Mouse (Mus musculus): ENCODE results near the gene Dkk1. TPM values are rescaled to one million over a fixed set of nuclear protein-coding genes. Genes with fewer than 3 reads are reported as not detected.
"Not testable (repeated sequence)": the region's sequence is repeated elsewhere in the genome, so short reads cannot be mapped to it uniquely, and the experiment has no call there.

The Dkk1 gene
- polyA plus RNA-seq, 1 experiment: not detected

- H3K4me3 ChIP-seq (replicated peaks; ENCODE audit: control insufficient read depth, low read depth, low read length): no peak overlapping the region
- WGBS: 26% methylated on average over 17 of the region's 17 CpGs
These were observed 586 bp upstream of the Dkk1 start for GRCm38 (mm10) chr19:30549854-30550647.

DNA sequence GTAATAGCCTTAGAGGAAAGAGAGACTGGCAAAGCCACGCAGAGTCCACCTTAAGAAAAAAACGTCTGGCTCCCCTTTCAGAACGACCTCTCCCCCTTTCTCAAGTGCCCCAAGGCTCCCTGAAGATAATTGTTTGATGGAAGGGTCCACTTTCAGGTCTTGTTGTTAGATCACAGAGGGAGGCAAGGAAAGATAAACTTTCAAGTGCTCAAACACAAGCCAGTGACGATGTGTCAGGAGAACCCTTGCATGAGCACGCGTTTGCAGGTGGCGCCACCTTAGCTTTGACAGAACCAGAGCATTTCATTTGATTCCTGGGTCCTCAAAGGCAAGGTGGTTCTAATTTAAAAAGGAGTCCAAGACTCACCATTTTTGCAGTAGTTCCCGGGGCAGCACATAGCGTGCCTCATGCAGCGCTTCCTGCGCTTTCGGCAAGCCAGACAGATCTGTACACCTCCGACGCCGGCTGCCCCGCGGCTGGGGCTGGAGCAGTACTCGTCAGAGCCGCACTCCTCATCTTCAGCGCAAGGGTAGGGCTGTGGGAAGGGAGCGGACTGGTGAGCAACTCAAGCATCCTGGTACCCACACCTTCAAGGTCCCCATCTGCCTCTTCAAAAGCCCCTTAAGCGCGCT lies 938 bp downstream of the Dkk1 start:
- TF ChIP-seq CTCF (IDR thresholded peaks at IDR 0.05; ENCODE audit: control insufficient read depth, insufficient read depth, low read length) (no peak), POLR2A (IDR thresholded peaks at IDR 0.05; ENCODE audit: borderline replicate concordance, control insufficient read depth, low read depth, low read length) (no peak)
- no peak overlapping the region for H3K4me3 ChIP-seq (replicated peaks; ENCODE audit: control insufficient read depth, low read depth, low read length)
- 6% methylated on average over 23 of the region's 23 CpGs for WGBS
- H3K27ac ChIP-seq (ENCODE audit: control insufficient read depth, insufficient read depth, low read depth, low read length, poor library complexity): no peak overlapping the region
- H3K4me1 ChIP-seq (ENCODE audit: control insufficient read depth, insufficient read depth, low read length): no peaks in the 10 kb centered on the region

More at GRCm38 (mm10) chr19:30549854-30550647, 586 bp upstream of the Dkk1 start:
- Histone ChIP-seq H3K27ac (ENCODE audit: control insufficient read depth, insufficient read depth, low read depth, low read length, poor library complexity) (no peak overlapping the region), H3K4me1 (ENCODE audit: control insufficient read depth, insufficient read depth, low read length) (no peaks in the 10 kb centered on the region)
- TF ChIP-seq POLR2A (IDR thresholded peaks at IDR 0.05; ENCODE audit: borderline replicate concordance, control insufficient read depth, low read depth, low read length) (no peak), CTCF (IDR thresholded peaks at IDR 0.05; ENCODE audit: control insufficient read depth, insufficient read depth, low read length) (no peak)

- WGBS: 1% methylated on average over 44 of the region's 44 CpGs
- not testable (repeated sequence) for H3K4me3 ChIP-seq (replicated peaks; ENCODE audit: control insufficient read depth, low read depth, low read length); H3K27ac ChIP-seq (ENCODE audit: control insufficient read depth, insufficient read depth, low read depth, low read length, poor library complexity); H3K4me1 ChIP-seq (ENCODE audit: control insufficient read depth, insufficient read depth, low read length)
These were observed 10.0 kb downstream of the Dkk1 start for GRCm38 (mm10) chr19:30539365-30539941.

DNA sequence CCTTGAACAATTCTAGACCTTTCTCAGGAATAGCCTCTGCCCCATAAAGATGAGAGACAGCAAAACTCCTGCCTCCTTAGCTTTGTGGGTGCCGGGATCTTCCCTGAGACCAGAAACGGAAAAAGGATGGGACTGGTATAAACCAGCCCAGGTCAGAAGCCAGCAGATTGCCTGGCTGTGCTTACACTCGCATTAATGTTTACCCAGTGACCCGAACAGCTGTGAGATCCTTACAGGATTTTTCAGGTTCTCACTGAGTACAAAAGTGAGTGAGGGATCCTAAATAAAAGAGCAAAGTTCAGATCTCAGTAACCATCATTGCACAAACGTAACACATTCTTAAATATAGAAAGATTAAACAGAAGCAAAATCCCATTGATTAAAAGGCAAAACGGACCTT lies 32.7 kb downstream of the Dkk1 start:
- no peak overlapping the region for H3K4me3 ChIP-seq (replicated peaks; ENCODE audit: control insufficient read depth, low read depth, low read length)
- WGBS: 82% methylated on average over 6 of the region's 6 CpGs
- TF ChIP-seq POLR2A (IDR thresholded peaks at IDR 0.05; ENCODE audit: borderline replicate concordance, control insufficient read depth, low read depth, low read length): no peak
- no peak for TF ChIP-seq CTCF (IDR thresholded peaks at IDR 0.05; ENCODE audit: control insufficient read depth, insufficient read depth, low read length)
- H3K27ac ChIP-seq (ENCODE audit: control insufficient read depth, insufficient read depth, low read depth, low read length, poor library complexity): no peak overlapping the region
- no peaks in the 10 kb centered on the region for H3K4me1 ChIP-seq (ENCODE audit: control insufficient read depth, insufficient read depth, low read length)

GRCm38 (mm10) chr19:30510481-30510880 lies 39.0 kb downstream of the Dkk1 start:
- H3K4me3 ChIP-seq (replicated peaks; ENCODE audit: control insufficient read depth, low read depth, low read length): no peak overlapping the region
- H3K4me1 ChIP-seq (ENCODE audit: control insufficient read depth, insufficient read depth, low read length): no peaks in the 10 kb centered on the region
- 82% methylated on average over 4 of the region's 4 CpGs for WGBS
- TF ChIP-seq POLR2A (IDR thresholded peaks at IDR 0.05; ENCODE audit: borderline replicate concordance, control insufficient read depth, low read depth, low read length) (no peak), CTCF (IDR thresholded peaks at IDR 0.05; ENCODE audit: control insufficient read depth, insufficient read depth, low read length) (no peak)
- no peak overlapping the region for H3K27ac ChIP-seq (ENCODE audit: control insufficient read depth, insufficient read depth, low read depth, low read length, poor library complexity)

GRCm38 (mm10) chr19:30505497-30505896 lies 44.0 kb downstream of the Dkk1 start:
- no peaks in the 10 kb centered on the region for H3K4me1 ChIP-seq (ENCODE audit: control insufficient read depth, insufficient read depth, low read length)
- 33% methylated on average over 5 of the region's 5 CpGs for WGBS
- TF ChIP-seq POLR2A (IDR thresholded peaks at IDR 0.05; ENCODE audit: borderline replicate concordance, control insufficient read depth, low read depth, low read length): no peak
- no peak for TF ChIP-seq CTCF (IDR thresholded peaks at IDR 0.05; ENCODE audit: control insufficient read depth, insufficient read depth, low read length)
- no peak overlapping the region for H3K27ac ChIP-seq (ENCODE audit: control insufficient read depth, insufficient read depth, low read depth, low read length, poor library complexity)
- no peak overlapping the region for H3K4me3 ChIP-seq (replicated peaks; ENCODE audit: control insufficient read depth, low read depth, low read length)

Measured in bone marrow, adult 2 months (tissue).